Comparison of ENCODE assay signal across 20 mouse cellular contexts in the genomic region with DNA sequence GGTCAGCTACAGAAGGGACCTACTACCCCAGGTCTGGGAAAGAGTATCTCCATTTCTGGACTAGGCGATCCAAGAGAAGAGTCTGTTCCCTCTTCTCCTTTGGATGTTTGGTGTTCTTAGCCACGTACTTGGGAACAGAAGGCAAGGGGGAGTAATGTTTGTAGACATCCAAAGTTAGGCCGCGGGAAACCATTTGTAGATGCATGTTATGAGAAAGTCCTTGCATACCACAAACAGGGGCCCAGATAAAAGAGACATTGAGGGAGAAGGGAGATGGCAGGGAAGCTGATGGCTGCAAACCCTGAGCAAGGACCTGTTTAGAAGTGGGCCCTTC. TPM values are rescaled to one million over a fixed set of nuclear protein-coding genes. Genes with fewer than 3 reads are reported as not detected.
DNase-seq lines count a peak whose midpoint lies in the region; ATAC-seq and TF ChIP-seq lines count a peak whose summit lies in the region.
"Had no signal": no experiment of that assay in that cellular context is flagged by ENCODE, and none has a peak within 500 bp of the region (broad histone marks: within the 10 kb centered on the region; RNA-seq: fewer than 3 reads in every experiment).

No protein-coding gene starts in this region.

- TF ChIP-seq CTCF in gastrocnemius, adult 2 months (IDR thresholded peaks at IDR 0.05) = no peak
- TF ChIP-seq CTCF in cortical plate, adult 2 months (IDR thresholded peaks at IDR 0.05; ENCODE audit: extremely low read depth, insufficient read depth, low read length) = no peak
- TF ChIP-seq CTCF in left cerebral cortex, adult 2 months (IDR thresholded peaks at IDR 0.05) = no peak

- no peak for ATAC-seq in heart, embryonic 16.5 days (replicated peaks; ENCODE audit: extremely low read depth, insufficient read depth, low FRiP score)
- no peak for ATAC-seq in stomach, embryonic 15.5 days (ENCODE audit: insufficient read depth, low FRiP score, low read depth)
- ATAC-seq: forebrain, embryonic 14.5 days; hindbrain, embryonic 16.5 days had no signal

- intact Hi-C loops in gastrocnemius, adult 2 months (cut with DNase I) = no loop called here
- intact Hi-C loops in gastrocnemius, postnatal 36 days (cut with DNase I) = no loop called here
- intact Hi-C loops in left cerebral cortex, adult 2 months (cut with DNase I) = no loop called here

- TF ChIP-seq POLR2A in cortical plate, adult 2 months (IDR thresholded peaks at IDR 0.05; ENCODE audit: extremely low read depth, insufficient read depth, low read length) = no peak

- no peak overlapping the region for H3K9ac ChIP-seq in heart, embryonic 16.5 days (ENCODE audit: low read length)
- H3K9ac ChIP-seq in stomach, embryonic 15.5 days = no peak overlapping the region
- H3K9ac ChIP-seq: liver, embryonic 15.5 days; midbrain, embryonic 12.5 days had no signal

- no peaks in the 10 kb centered on the region for H3K36me3 ChIP-seq in heart, embryonic 16.5 days (ENCODE audit: control insufficient read depth, insufficient read depth)
- H3K36me3 ChIP-seq in stomach, embryonic 15.5 days = no peaks in the 10 kb centered on the region
- H3K36me3 ChIP-seq: liver, embryonic 15.5 days; midbrain, embryonic 12.5 days had no signal

- H3K4me1 ChIP-seq in heart, embryonic 16.5 days (ENCODE audit: control insufficient read depth, insufficient read depth, low read length) = peaks cover 26% of the 10 kb centered on the region
- peaks cover 12% of the 10 kb centered on the region for H3K4me1 ChIP-seq in cortical plate, adult 2 months (ENCODE audit: control insufficient read depth, insufficient read depth, low read length)
- H3K4me1 ChIP-seq in stomach, embryonic 15.5 days = no peaks in the 10 kb centered on the region
- H3K4me1 ChIP-seq: liver, embryonic 15.5 days; midbrain, embryonic 12.5 days had no signal

- 95% methylated on average over 4 of the region's 4 CpGs for WGBS in heart, embryonic 16.5 days
- WGBS in stomach, embryonic 15.5 days = 82% methylated on average over 4 of the region's 4 CpGs

- H3K4me3 ChIP-seq in gastrocnemius, adult 2 months = peak overlapping the region; percentile 85
- H3K4me3 ChIP-seq in heart, embryonic 16.5 days (ENCODE audit: low read length) = no peak overlapping the region
- no peak overlapping the region for H3K4me3 ChIP-seq in cortical plate, adult 2 months (ENCODE audit: insufficient read depth, low read length)
- H3K4me3 ChIP-seq in stomach, embryonic 15.5 days (replicated peaks) = no peak overlapping the region
- no peak overlapping the region for H3K4me3 ChIP-seq in left cerebral cortex, adult 2 months
- H3K4me3 ChIP-seq: erythroblast, embryonic 14.5 days; liver, embryonic 15.5 days; midbrain, embryonic 12.5 days had no signal

- DNase-seq in gastrocnemius, adult 2 months = no peak
- no peak for DNase-seq in gastrocnemius, postnatal 36 days
- DNase-seq in heart, adult 8-10 months (ENCODE audit: low spot score) = no peak
- DNase-seq in cerebellum, adult 11 months = no peak
- no peak for DNase-seq in left cerebral cortex, adult 2 months (ENCODE audit: extremely low spot score in 1 of 2, low spot score in 2 of 2)
- DNase-seq: adrenal gland, postnatal 10 days; cerebellum, adult 18-20 months; kidney, adult 9 months; kidney, postnatal 36 days; thymus, postnatal 25 days had no signal

- no peaks in the 10 kb centered on the region for H3K9me3 ChIP-seq in heart, embryonic 16.5 days (replicated peaks; ENCODE audit: control insufficient read depth, low read length)
- H3K9me3 ChIP-seq in stomach, embryonic 15.5 days = no peaks in the 10 kb centered on the region
- H3K9me3 ChIP-seq: liver, embryonic 15.5 days; midbrain, embryonic 12.5 days had no signal

- H3K27ac ChIP-seq in gastrocnemius, adult 2 months = peak overlapping the region; percentile 98
- peak overlapping the region; percentile 92 for H3K27ac ChIP-seq in heart, embryonic 16.5 days (ENCODE audit: low read length)
- 0 out of 2 replicates have a peak overlapping the region, but pooled peaks have one; percentile 3 for H3K27ac ChIP-seq in cortical plate, adult 2 months (ENCODE audit: insufficient read depth, low read length)
- H3K27ac ChIP-seq in stomach, embryonic 15.5 days = peak overlapping the region; percentile 51; the same call in 1 of the 2 replicates
- H3K27ac ChIP-seq in left cerebral cortex, adult 2 months = no peak overlapping the region
- H3K27ac ChIP-seq: liver, embryonic 15.5 days; midbrain, embryonic 12.5 days had no signal

- no peaks in the 10 kb centered on the region for H3K27me3 ChIP-seq in heart, embryonic 16.5 days (ENCODE audit: control insufficient read depth, insufficient read depth, low read length)
- H3K27me3 ChIP-seq in stomach, embryonic 15.5 days (replicated peaks) = no peaks in the 10 kb centered on the region
- H3K27me3 ChIP-seq: midbrain, embryonic 12.5 days had no signal

- no peak overlapping the region for H3K4me2 ChIP-seq in heart, embryonic 16.5 days (ENCODE audit: low read depth, low read length)
- no peak overlapping the region for H3K4me2 ChIP-seq in stomach, embryonic 15.5 days
- H3K4me2 ChIP-seq: liver, embryonic 15.5 days; midbrain, embryonic 12.5 days had no signal

RNA-seq across cellular contexts. Expression of gene Asb2, which starts 0.6 kb away (rescaled TPM):
- total RNA-seq in gastrocnemius, adult 2 months (2021) = 100 to 1,000 TPM; 548 to 725 TPM
- total RNA-seq in gastrocnemius, postnatal 36 days (2021) = 100 to 1,000 TPM; 344 to 526 TPM
- polyA plus RNA-seq in heart, embryonic 16.5 days (2015; fragmentation: Nextera tagmentation; extraction: Ambion mirVana) = 253 and 264 TPM in 2 replicates
- total RNA-seq in heart, adult 8-10 months (2022) = 100 to 1,000 TPM; 485 to 583 (median 548) TPM
- 3.2 and 4.1 TPM in 2 replicates for polyA plus RNA-seq in cortical plate, adult 2 months (2012; rRNA removed)
- polyA plus RNA-seq in stomach, embryonic 15.5 days (2015; fragmentation: Nextera tagmentation; extraction: Ambion mirVana) = 16.7 and 18.7 TPM in 2 replicates
- total RNA-seq in left cerebral cortex, adult 2 months (2021) = 1 to 10 TPM; 3.3 to 3.7 TPM
- total RNA-seq: MEL had no signal

RNA-seq across cellular contexts. Expression of gene Otub2, which starts 32.1 kb away (rescaled TPM):
- 1 to 10 TPM; 5.7 to 7.3 TPM for total RNA-seq in gastrocnemius, adult 2 months (2021)
- total RNA-seq in gastrocnemius, postnatal 36 days (2021) = 1 to 10 TPM; 1.8 to 4.5 TPM
- polyA plus RNA-seq in heart, embryonic 16.5 days (2015; fragmentation: Nextera tagmentation; extraction: Ambion mirVana) = 9.9 and 11.7 TPM in 2 replicates
- total RNA-seq in heart, adult 8-10 months (2022) = 1 to 10 TPM; 2.5 to 4.2 (median 3.5) TPM
- 28.2 and 28.5 TPM in 2 replicates for polyA plus RNA-seq in cortical plate, adult 2 months (2012; rRNA removed)
- 7.3 and 9.2 TPM in 2 replicates for polyA plus RNA-seq in stomach, embryonic 15.5 days (2015; fragmentation: Nextera tagmentation; extraction: Ambion mirVana)
- total RNA-seq in left cerebral cortex, adult 2 months (2021) = 10 to 100 TPM; 34.2 to 35.1 TPM

RNA-seq across cellular contexts. Expression of gene Fam181a, which starts 45.6 kb away (rescaled TPM):
- not detected for total RNA-seq in gastrocnemius, adult 2 months (2021)
- not detected for total RNA-seq in gastrocnemius, postnatal 36 days (2021)
- not detected in 2 replicates for polyA plus RNA-seq in heart, embryonic 16.5 days (2015; fragmentation: Nextera tagmentation; extraction: Ambion mirVana)
- total RNA-seq in heart, adult 8-10 months (2022) = not detected
- polyA plus RNA-seq in cortical plate, adult 2 months (2012; rRNA removed) = 3.6 and 4.2 TPM in 2 replicates
- polyA plus RNA-seq in stomach, embryonic 15.5 days (2015; fragmentation: Nextera tagmentation; extraction: Ambion mirVana) = not detected in 2 replicates
- 1 to 10 TPM; 1.6 to 2.6 TPM for total RNA-seq in left cerebral cortex, adult 2 months (2021)
- total RNA-seq: adrenal gland, postnatal 10 days; granulocyte monocyte progenitor cell, adult 5-6 weeks; MEL had no signal
- polyA plus RNA-seq: erythroblast, embryonic 14.5 days; liver, embryonic 15.5 days had no signal

RNA-seq across cellular contexts. Expression of gene 9330161L09Rik, which starts 51.2 kb away (rescaled TPM):
- 1 to 10 TPM in 1 of 2 experiments, under 1 TPM in 1; 0.82 to 1.9 TPM for total RNA-seq in gastrocnemius, adult 2 months (2021)
- total RNA-seq in gastrocnemius, postnatal 36 days (2021) = under 1 TPM in 1 of 2 experiments, not detected in 1; 0.71 TPM
- polyA plus RNA-seq in heart, embryonic 16.5 days (2015; fragmentation: Nextera tagmentation; extraction: Ambion mirVana) = 0.15 and 0.38 TPM in 2 replicates
- total RNA-seq in heart, adult 8-10 months (2022) = 1 to 10 TPM in 3 of 4 experiments, under 1 TPM in 1; 0.41 to 1.8 (median 1.2) TPM
- 0.85 and 1.3 TPM in 2 replicates for polyA plus RNA-seq in cortical plate, adult 2 months (2012; rRNA removed)
- 0.18 and 0.49 TPM in 2 replicates for polyA plus RNA-seq in stomach, embryonic 15.5 days (2015; fragmentation: Nextera tagmentation; extraction: Ambion mirVana)
- total RNA-seq in left cerebral cortex, adult 2 months (2021) = 1 to 10 TPM; 2.6 to 3.7 TPM
- polyA plus RNA-seq: erythroblast, embryonic 14.5 days had no signal

Comparison
In these comparisons a context has a peak if more than half of its experiments do, and no peak if none do; other contexts are left out.
1. RNA of gene Asb2, which starts 0.6 kb away (total RNA-seq): 548 to 725 TPM in gastrocnemius, adult 2 months, 485 to 583 TPM in heart, adult 8-10 months and 344 to 526 TPM in gastrocnemius, postnatal 36 days; 3.3 to 3.7 TPM in left cerebral cortex, adult 2 months; every median in the first group is over 10 times any median in the second.
2. RNA of gene Otub2, which starts 32.1 kb away (total RNA-seq): 34.2 to 35.1 TPM in left cerebral cortex, adult 2 months; 5.7 to 7.3 TPM in gastrocnemius, adult 2 months, 1.8 to 4.5 TPM in gastrocnemius, postnatal 36 days and 2.5 to 4.2 TPM in heart, adult 8-10 months; every median in the first group is over 4 times any median in the second.